Mouse (Mus musculus) stomach, postnatal 0 days (tissue): ENCODE measurements around the gene Gna14. TPM values are rescaled to one million over a fixed set of nuclear protein-coding genes. Genes with fewer than 3 reads are reported as not detected.

Experiments
- ATAC-seq: fragments of 200-750 bp; cut with Nextera tagmentation; 2 replicates; pipeline ENCODE4 v1.8.0; 2017; ENCODE audit not compliant: low FRiP score, low TSS enrichment
- DNase-seq: peaks from one replicate; pipeline ENCODE4 v3.0.0-alpha.2; 2016; ENCODE audit warnings: low spot score
- H3K27ac ChIP-seq: fragments of 300-500 bp; sonication (generic); replicated peaks from 2 replicates; pipeline ENCODE4 v1.5.1; 2014; ENCODE audit warnings: mild to moderate bottlenecking, control low read depth
- H3K27me3 ChIP-seq: fragments of 300-500 bp; sonication (generic); 2 replicates; pipeline ENCODE4 v1.6.1; 2014; ENCODE audit warnings: low read length; ENCODE audit not compliant: control insufficient read depth, insufficient read depth
- H3K36me3 ChIP-seq: fragments of 300-500 bp; sonication (generic); 2 replicates; pipeline ENCODE4 v1.6.1; 2014; ENCODE audit warnings: low read length, mixed read lengths; ENCODE audit not compliant: control insufficient read depth, insufficient read depth
- H3K4me1 ChIP-seq: fragments of 300-500 bp; sonication (generic); replicated peaks from 2 replicates; pipeline ENCODE4 v1.6.1; 2014; ENCODE audit warnings: antibody characterized with exemption; ENCODE audit not compliant: control insufficient read depth, insufficient read depth
- H3K4me2 ChIP-seq: fragments of 300-500 bp; sonication (generic); replicated peaks from 2 replicates; pipeline ENCODE4 v1.6.1; 2014; ENCODE audit warnings: low read depth, mild to moderate bottlenecking, control low read depth, moderate library complexity
- H3K4me3 ChIP-seq: fragments of 300-500 bp; sonication (generic); 2 replicates; pipeline ENCODE4 v1.5.1; 2014; ENCODE audit warnings: low read depth, low read length, control low read depth
- H3K9ac ChIP-seq: fragments of 300-500 bp; sonication (generic); 2 replicates; pipeline ENCODE4 v1.6.1; 2014; ENCODE audit warnings: mild to moderate bottlenecking, low read length, control low read depth, mixed read lengths
- H3K9me3 ChIP-seq: fragments of 300-500 bp; sonication (generic); 2 replicates; pipeline ENCODE4 v1.6.1; 2016; ENCODE audit warnings: low read length; ENCODE audit not compliant: control insufficient read depth
- CTCF ChIP-seq: IDR thresholded peaks from 2 replicates; pipeline ENCODE4 v1.5.1; 2016; ENCODE audit warnings: antibody characterized with exemption, low read depth, mild to moderate bottlenecking, moderate library complexity
- EP300 ChIP-seq: optimal IDR thresholded peaks from 2 replicates; pipeline ENCODE3; 2016; ENCODE audit warnings: antibody characterized with exemption
- WGBS: fragments of 180-500 bp; shearing (Covaris S2); extraction: QIAGEN DNeasy Blood & Tissue Kit; methylation state at CpG from one replicate; pipeline ENCODE4 v1.1.7; 2014; 5-methylcytosine and 5-hydroxymethylcytosine counted together
- polyA plus RNA-seq: library from polyadenylated mRNA; unstranded; fragments of >200 nt; fragmentation: Nextera tagmentation; extraction: Ambion mirVana; gene quantifications from 2 replicates; pipeline ENCODE4 v1.2.1, GENCODE M21; 2015

The Gna14 gene
- polyA plus RNA-seq, 1 experiment from 2014 or later: 11.7 TPM

- Histone ChIP-seq H3K9ac (no peak overlapping the region), H3K4me3 (no peak overlapping the region), H3K9me3 (no peaks in the 10 kb centered on the region), H3K4me2 (no peak overlapping the region), H3K27me3 (no peaks in the 10 kb centered on the region), H3K36me3 (no peaks in the 10 kb centered on the region), H3K4me1 (no peaks in the 10 kb centered on the region), H3K27ac (no peak overlapping the region)
- WGBS: 61% methylated on average over 9 of the region's 9 CpGs
- DNase-seq: no peak
- TF ChIP-seq EP300: no peak
- TF ChIP-seq CTCF: no peak
- ATAC-seq: no peak
Measured at GRCm38 (mm10) chr19:16526302-16526880, 90.8 kb downstream of the Gna14 start.

- no peak for ATAC-seq
- Histone ChIP-seq H3K36me3 (no peaks in the 10 kb centered on the region), H3K4me1 (no peaks in the 10 kb centered on the region), H3K27me3 (no peaks in the 10 kb centered on the region), H3K4me3 (no peak overlapping the region), H3K27ac (no peak overlapping the region), H3K9me3 (no peaks in the 10 kb centered on the region), H3K4me2 (no peak overlapping the region), H3K9ac (no peak overlapping the region)
- 52% methylated on average over 5 of the region's 5 CpGs for WGBS
- no peak for TF ChIP-seq CTCF
- TF ChIP-seq EP300: no peak
- no peak for DNase-seq
Measured at GRCm38 (mm10) chr19:16527031-16527430, 91.5 kb downstream of the Gna14 start.

GRCm38 (mm10) chr19:16528225-16528828 is 92.8 kb downstream of the Gna14 start:
- Histone ChIP-seq H3K4me1 (no peaks in the 10 kb centered on the region), H3K9ac (no peak overlapping the region), H3K4me3 (no peak overlapping the region), H3K27ac (no peak overlapping the region), H3K4me2 (no peak overlapping the region), H3K36me3 (no peaks in the 10 kb centered on the region), H3K9me3 (no peaks in the 10 kb centered on the region), H3K27me3 (no peaks in the 10 kb centered on the region)
- TF ChIP-seq CTCF (no peak), EP300 (no peak)
- no peak for DNase-seq
- ATAC-seq: no peak
- WGBS: 47% methylated on average over 3 of the region's 3 CpGs

DNA sequence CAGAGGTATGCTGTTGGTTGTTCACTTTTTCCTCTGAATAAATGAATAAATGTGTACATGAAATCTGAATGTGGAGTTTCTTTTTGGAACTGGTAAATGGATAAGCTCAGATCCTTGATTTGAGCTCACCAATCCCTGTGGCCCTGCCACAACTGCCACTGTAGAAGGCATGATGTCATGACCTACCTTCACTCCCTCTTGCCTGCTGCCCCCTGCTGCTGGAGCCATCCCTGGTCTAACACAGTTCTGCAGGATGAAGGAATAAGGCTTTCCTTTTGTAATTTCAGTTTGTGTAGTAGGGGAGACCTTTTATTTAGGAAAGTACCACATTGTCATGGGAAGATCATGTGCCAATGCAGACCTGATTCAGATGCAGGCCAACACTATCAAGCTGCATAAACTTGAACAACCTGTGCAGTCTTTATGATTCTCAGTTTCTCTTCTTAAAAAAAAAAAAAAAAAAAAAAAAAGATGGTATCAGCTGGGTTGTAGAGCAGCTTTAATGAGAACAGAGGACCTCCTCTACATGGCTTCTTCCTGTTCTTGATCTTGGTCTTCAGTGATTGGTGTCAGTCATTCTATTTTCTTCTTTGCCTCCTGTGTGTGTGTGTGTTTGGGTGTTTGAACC is 93.8 kb downstream of the Gna14 start:
- Histone ChIP-seq H3K36me3 (no peaks in the 10 kb centered on the region), H3K27me3 (no peaks in the 10 kb centered on the region), H3K4me3 (no peak overlapping the region), H3K4me2 (no peak overlapping the region), H3K9ac (no peak overlapping the region), H3K27ac (no peak overlapping the region), H3K4me1 (no peaks in the 10 kb centered on the region), H3K9me3 (no peaks in the 10 kb centered on the region)
- ATAC-seq: no peak
- peak; percentile 52 for DNase-seq
- TF ChIP-seq CTCF (peak; percentile 76), EP300 (no peak)

GRCm38 (mm10) chr19:16529999-16530398 is 94.4 kb downstream of the Gna14 start:
- Histone ChIP-seq H3K9me3 (no peaks in the 10 kb centered on the region), H3K4me1 (no peaks in the 10 kb centered on the region), H3K4me3 (no peak overlapping the region), H3K27ac (no peak overlapping the region), H3K36me3 (no peaks in the 10 kb centered on the region), H3K4me2 (no peak overlapping the region), H3K27me3 (no peaks in the 10 kb centered on the region), H3K9ac (no peak overlapping the region)
- TF ChIP-seq CTCF: no peak
- TF ChIP-seq EP300: no peak
- ATAC-seq: no peak
- WGBS: 76% methylated on average over 4 of the region's 4 CpGs
- no peak for DNase-seq

DNA sequence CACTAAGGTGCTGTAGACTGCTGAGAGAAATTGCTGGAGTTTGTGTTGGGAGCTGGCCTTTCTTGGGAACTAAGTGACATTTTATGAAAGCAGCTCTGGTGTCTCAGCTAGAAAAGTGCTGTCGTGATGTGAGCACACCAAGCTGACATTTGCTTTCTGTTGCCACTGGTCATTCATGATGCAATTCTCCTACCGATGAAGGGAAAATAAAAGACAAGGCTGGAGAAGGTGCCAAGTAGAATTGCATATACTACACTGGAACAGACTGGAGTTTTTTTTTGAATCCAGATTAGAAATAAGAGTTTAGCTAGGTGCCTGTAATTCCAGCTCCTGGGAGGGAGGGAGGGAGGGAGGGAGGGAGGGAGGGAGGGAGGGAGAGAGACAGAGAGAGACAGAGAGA is 98.7 kb downstream of the Gna14 start:
- WGBS: 76% methylated on average over 2 of the region's 2 CpGs
- H3K4me1 ChIP-seq: no peaks in the 10 kb centered on the region

More for the DNA sequence above, 98.7 kb downstream of the Gna14 start:
- ATAC-seq: no peak
- H3K36me3 ChIP-seq: no peaks in the 10 kb centered on the region
- TF ChIP-seq EP300 (no peak), CTCF (no peak)
- H3K4me3 ChIP-seq: no peak overlapping the region
- no peak overlapping the region for H3K9ac ChIP-seq
- no peak for DNase-seq
- no peak overlapping the region for H3K27ac ChIP-seq
- H3K4me2 ChIP-seq: no peak overlapping the region
- H3K9me3 ChIP-seq: no peaks in the 10 kb centered on the region
- H3K27me3 ChIP-seq: no peaks in the 10 kb centered on the region
